10 mouse cellular contexts compared by ENCODE assay signal in genomic region chr1:131062821-131063220, GRCm38 (mm10). TPM values are rescaled to one million over a fixed set of nuclear protein-coding genes. Genes with fewer than 3 reads are reported as not detected.
A peak's percentile ranks its signal among the peaks of the same experiment; 100 is the strongest.
DNase-seq lines count a peak whose midpoint lies in the region; ATAC-seq and TF ChIP-seq lines count a peak whose summit lies in the region.
"Had no signal": no experiment of that assay in that cellular context is flagged by ENCODE, and none has a peak within 500 bp of the region (broad histone marks: within the 10 kb centered on the region; RNA-seq: fewer than 3 reads in every experiment).

No protein-coding gene starts in this region.

- H3K27me3 ChIP-seq in embryonic facial prominence, embryonic 15.5 days = no peaks in the 10 kb centered on the region
- no peaks in the 10 kb centered on the region for H3K27me3 ChIP-seq in heart, postnatal 0 days (ENCODE audit: control insufficient read depth, insufficient read depth, low read length)
- H3K27me3 ChIP-seq in midbrain, embryonic 13.5 days = no peaks in the 10 kb centered on the region
- H3K27me3 ChIP-seq in stomach, postnatal 0 days (ENCODE audit: control insufficient read depth, insufficient read depth, low read length) = no peaks in the 10 kb centered on the region
- H3K27me3 ChIP-seq: limb, embryonic 12.5 days; stomach, embryonic 15.5 days had no signal

- H3K27ac ChIP-seq in embryonic facial prominence, embryonic 15.5 days (replicated peaks) = peak overlapping the region; percentile 8; the same call in 1 of the 2 replicates
- H3K27ac ChIP-seq in heart, postnatal 0 days (ENCODE audit: low read depth) = peak overlapping the region; percentile 82
- H3K27ac ChIP-seq in midbrain, embryonic 13.5 days = 0 out of 2 replicates have a peak overlapping the region, but pooled peaks have one; percentile 35
- H3K27ac ChIP-seq in stomach, postnatal 0 days (replicated peaks) = no peak overlapping the region
- H3K27ac ChIP-seq: limb, embryonic 12.5 days; stomach, embryonic 15.5 days had no signal

- no peak overlapping the region for H3K9ac ChIP-seq in embryonic facial prominence, embryonic 15.5 days
- 0 out of 2 replicates have a peak overlapping the region, but pooled peaks have one; percentile 7 for H3K9ac ChIP-seq in heart, postnatal 0 days (replicated peaks; ENCODE audit: low read depth, low read length)
- no peak overlapping the region for H3K9ac ChIP-seq in midbrain, embryonic 13.5 days (replicated peaks)
- H3K9ac ChIP-seq in stomach, postnatal 0 days (ENCODE audit: low read length) = no peak overlapping the region
- H3K9ac ChIP-seq: limb, embryonic 12.5 days; stomach, embryonic 15.5 days had no signal

- no peak overlapping the region for H3K4me2 ChIP-seq in embryonic facial prominence, embryonic 15.5 days (replicated peaks)
- peak overlapping the region; percentile 32; the same call in 1 of the 2 replicates for H3K4me2 ChIP-seq in heart, postnatal 0 days (ENCODE audit: low read depth, low read length)
- H3K4me2 ChIP-seq in midbrain, embryonic 13.5 days (replicated peaks) = no peak overlapping the region
- H3K4me2 ChIP-seq in stomach, postnatal 0 days (replicated peaks; ENCODE audit: low read depth) = no peak overlapping the region
- H3K4me2 ChIP-seq: limb, embryonic 12.5 days; stomach, embryonic 15.5 days had no signal

- DNase-seq in frontal cortex, adult 2 months (ENCODE audit: extremely low spot score in 1 of 2, low spot score in 1 of 2) = peak; percentile 63 to 75
- peak; percentile 92 for DNase-seq in heart, postnatal 0 days (ENCODE audit: low spot score)
- no peak for DNase-seq in stomach, postnatal 0 days (ENCODE audit: low spot score)
- no peak for DNase-seq in ovary, postnatal 36 days (ENCODE audit: low spot score)
- DNase-seq in natural killer cell, adult 2 months (ENCODE audit: low spot score in 2 of 2) = no peak
- DNase-seq: adrenal gland, postnatal 25 days had no signal

- peaks cover 4% of the 10 kb centered on the region for H3K36me3 ChIP-seq in embryonic facial prominence, embryonic 15.5 days
- 0 out of 2 replicates have a peak, but pooled peaks cover 11% of the 10 kb centered on the region for H3K36me3 ChIP-seq in heart, postnatal 0 days (replicated peaks; ENCODE audit: control insufficient read depth, insufficient read depth, low read length)
- H3K36me3 ChIP-seq in midbrain, embryonic 13.5 days = peaks cover 8% of the 10 kb centered on the region
- H3K36me3 ChIP-seq in stomach, postnatal 0 days (ENCODE audit: control insufficient read depth, insufficient read depth, low read length) = peaks cover 3% of the 10 kb centered on the region; the same call in 1 of the 2 replicates

- TF ChIP-seq EP300 in heart, postnatal 0 days (IDR thresholded peaks at IDR 0.05; ENCODE audit: low read depth) = no peak
- TF ChIP-seq EP300 in stomach, postnatal 0 days (optimal IDR thresholded peaks at IDR 0.05) = no peak

- H3K4me3 ChIP-seq in embryonic facial prominence, embryonic 15.5 days (replicated peaks) = no peak overlapping the region
- no peak overlapping the region for H3K4me3 ChIP-seq in heart, postnatal 0 days (ENCODE audit: low read depth, low read length)
- H3K4me3 ChIP-seq in midbrain, embryonic 13.5 days (replicated peaks) = no peak overlapping the region
- no peak overlapping the region for H3K4me3 ChIP-seq in stomach, postnatal 0 days (ENCODE audit: low read depth, low read length)
- H3K4me3 ChIP-seq: limb, embryonic 12.5 days; stomach, embryonic 15.5 days had no signal

- no peaks in the 10 kb centered on the region for H3K9me3 ChIP-seq in embryonic facial prominence, embryonic 15.5 days (replicated peaks)
- H3K9me3 ChIP-seq in heart, postnatal 0 days (replicated peaks; ENCODE audit: control insufficient read depth, low read length) = no peaks in the 10 kb centered on the region
- no peaks in the 10 kb centered on the region for H3K9me3 ChIP-seq in midbrain, embryonic 13.5 days
- H3K9me3 ChIP-seq in stomach, postnatal 0 days (ENCODE audit: control insufficient read depth, low read length) = no peaks in the 10 kb centered on the region
- H3K9me3 ChIP-seq: limb, embryonic 12.5 days; stomach, embryonic 15.5 days had no signal

- peaks cover 51% of the 10 kb centered on the region for H3K4me1 ChIP-seq in embryonic facial prominence, embryonic 15.5 days
- H3K4me1 ChIP-seq in heart, postnatal 0 days (ENCODE audit: control insufficient read depth, insufficient read depth) = peaks cover 62% of the 10 kb centered on the region
- H3K4me1 ChIP-seq in midbrain, embryonic 13.5 days (replicated peaks) = peaks cover 66% of the 10 kb centered on the region
- H3K4me1 ChIP-seq in stomach, postnatal 0 days (replicated peaks; ENCODE audit: control insufficient read depth, insufficient read depth) = no peaks in the 10 kb centered on the region

- no peak for TF ChIP-seq CTCF in heart, postnatal 0 days (IDR thresholded peaks at IDR 0.05; ENCODE audit: low read depth)
- TF ChIP-seq CTCF in stomach, postnatal 0 days (IDR thresholded peaks at IDR 0.05; ENCODE audit: low read depth) = no peak

- WGBS in embryonic facial prominence, embryonic 15.5 days = 53% methylated on average over 6 of the region's 6 CpGs
- WGBS in heart, postnatal 0 days = 24% methylated on average over 6 of the region's 6 CpGs
- WGBS in midbrain, embryonic 13.5 days = 86% methylated on average over 6 of the region's 6 CpGs
- WGBS in stomach, postnatal 0 days = 53% methylated on average over 6 of the region's 6 CpGs

- peak; percentile 58 for ATAC-seq in embryonic facial prominence, embryonic 15.5 days (ENCODE audit: insufficient number of reproducible peaks, low FRiP score, low TSS enrichment, low read depth)
- peak; percentile 88 for ATAC-seq in heart, postnatal 0 days (ENCODE audit: insufficient read depth, low read depth)
- ATAC-seq in midbrain, embryonic 13.5 days = 0 out of 2 replicates have a peak, but pooled peaks have one; percentile 11
- no peak for ATAC-seq in stomach, postnatal 0 days (ENCODE audit: low FRiP score, low TSS enrichment)

RNA-seq across cellular contexts. Expression of gene Mapkapk2, which starts 34.8 kb away (rescaled TPM):
- polyA plus RNA-seq in embryonic facial prominence, embryonic 15.5 days (2015; fragmentation: Nextera tagmentation; extraction: Ambion mirVana) = 42.8 and 44.4 TPM in 2 replicates
- polyA plus RNA-seq in frontal cortex, adult 2 months (2012; rRNA removed) = 27.6 and 28.6 TPM in 2 replicates
- total RNA-seq in heart, postnatal 0 days (2014; rRNA removed; ENCODE audit: low replicate concordance) = 302 and 348 TPM in 2 replicates
- 62.6 and 69.9 TPM in 2 replicates for polyA plus RNA-seq in heart, postnatal 0 days (2015; fragmentation: Nextera tagmentation; extraction: Ambion mirVana)
- polyA plus RNA-seq in midbrain, embryonic 13.5 days (2015; fragmentation: Nextera tagmentation; extraction: Ambion mirVana) = 29.0 and 36.3 TPM in 2 replicates
- polyA plus RNA-seq in stomach, postnatal 0 days (2015; fragmentation: Nextera tagmentation; extraction: Ambion mirVana) = 34.6 and 35.4 TPM in 2 replicates

RNA-seq across cellular contexts. Expression of gene Il10, which starts 43.2 kb away (rescaled TPM):
- polyA plus RNA-seq in embryonic facial prominence, embryonic 15.5 days (2015; fragmentation: Nextera tagmentation; extraction: Ambion mirVana) = not detected in 2 replicates
- polyA plus RNA-seq in frontal cortex, adult 2 months (2012; rRNA removed) = not detected in 2 replicates
- total RNA-seq in heart, postnatal 0 days (2014; rRNA removed; ENCODE audit: low replicate concordance) = not detected in 2 replicates
- polyA plus RNA-seq in heart, postnatal 0 days (2015; fragmentation: Nextera tagmentation; extraction: Ambion mirVana) = not detected in 2 replicates
- polyA plus RNA-seq in midbrain, embryonic 13.5 days (2015; fragmentation: Nextera tagmentation; extraction: Ambion mirVana) = not detected in 2 replicates
- not detected in 2 replicates for polyA plus RNA-seq in stomach, postnatal 0 days (2015; fragmentation: Nextera tagmentation; extraction: Ambion mirVana)
- total RNA-seq: adrenal gland, postnatal 25 days had no signal
- polyA plus RNA-seq: stomach, embryonic 15.5 days had no signal

Comparison
In these comparisons a context has a peak if more than half of its experiments do, and no peak if none do; other contexts are left out.
1. DNase-seq: peak in frontal cortex, adult 2 months (2 of 2) and heart, postnatal 0 days (single experiment); none in stomach, postnatal 0 days (single experiment), ovary, postnatal 36 days (single experiment) and natural killer cell, adult 2 months (0 of 2).